Mouse (Mus musculus): ENCODE data around the gene Tcp10b. TPM values are rescaled to one million over a fixed set of nuclear protein-coding genes. Genes with fewer than 3 reads are reported as not detected.

The Tcp10b gene
- polyA plus RNA-seq (2014; fragmentation: Illumina TruSeq; extraction: RNeasy Lipid Tissue Mini Kit (QIAGEN cat#74804); ENCODE audit: low read depth, low replicate concordance) = not detected

GRCm38 (mm10) chr17:13060804-13061203, at the start of gene Tcp10b:
Gene Tcp10b (plus strand): TSS chr17:13061104.

GRCm38 (mm10) chr17:13052124-13052813, 8.6 kb upstream of the Tcp10b start, which contains the start of gene Gpr31b:
Gene Gpr31b (minus strand): TSS chr17:13052296.

GRCm38 (mm10) chr17:13131710-13132109, 70.8 kb downstream of the Tcp10b start, which contains the start of gene Unc93a:
Gene Unc93a (minus strand): TSS chr17:13131810.

Other genes starting within 250 kb of the Tcp10b start
- 1.4 TPM for gene Mas1, start 193.0 kb upstream of the Tcp10b start, polyA plus RNA-seq (2014; fragmentation: Illumina TruSeq; extraction: RNeasy Lipid Tissue Mini Kit (QIAGEN cat#74804); ENCODE audit: low read depth, low replicate concordance)
- gene Mrgprh, start 185.1 kb upstream of the Tcp10b start, polyA plus RNA-seq (2014; fragmentation: Illumina TruSeq; extraction: RNeasy Lipid Tissue Mini Kit (QIAGEN cat#74804); ENCODE audit: low read depth, low replicate concordance) = 7.3 TPM
- 1.6 TPM for gene Pnldc1, start 150.9 kb upstream of the Tcp10b start, polyA plus RNA-seq (2014; fragmentation: Illumina TruSeq; extraction: RNeasy Lipid Tissue Mini Kit (QIAGEN cat#74804); ENCODE audit: low read depth, low replicate concordance)
- gene Tcp1, start 145.4 kb upstream of the Tcp10b start, polyA plus RNA-seq (2014; fragmentation: Illumina TruSeq; extraction: RNeasy Lipid Tissue Mini Kit (QIAGEN cat#74804); ENCODE audit: low read depth, low replicate concordance) = 166 TPM
- gene Mrpl18, start 144.8 kb upstream of the Tcp10b start, polyA plus RNA-seq (2014; fragmentation: Illumina TruSeq; extraction: RNeasy Lipid Tissue Mini Kit (QIAGEN cat#74804); ENCODE audit: low read depth, low replicate concordance) = 171 TPM
- 0.52 TPM for gene Acat3, start 120.5 kb upstream of the Tcp10b start, polyA plus RNA-seq (2014; fragmentation: Illumina TruSeq; extraction: RNeasy Lipid Tissue Mini Kit (QIAGEN cat#74804); ENCODE audit: low read depth, low replicate concordance)
- 6.1 TPM for gene Acat2, start 100.4 kb upstream of the Tcp10b start, polyA plus RNA-seq (2014; fragmentation: Illumina TruSeq; extraction: RNeasy Lipid Tissue Mini Kit (QIAGEN cat#74804); ENCODE audit: low read depth, low replicate concordance)
- 43.6 TPM for gene Wtap, start 66.9 kb upstream of the Tcp10b start, polyA plus RNA-seq (2014; fragmentation: Illumina TruSeq; extraction: RNeasy Lipid Tissue Mini Kit (QIAGEN cat#74804); ENCODE audit: low read depth, low replicate concordance)
- 703 TPM for gene Sod2, start 54.3 kb upstream of the Tcp10b start, polyA plus RNA-seq (2014; fragmentation: Illumina TruSeq; extraction: RNeasy Lipid Tissue Mini Kit (QIAGEN cat#74804); ENCODE audit: low read depth, low replicate concordance)
- not detected for gene Gpr31b, start 8.8 kb upstream of the Tcp10b start, polyA plus RNA-seq (2014; fragmentation: Illumina TruSeq; extraction: RNeasy Lipid Tissue Mini Kit (QIAGEN cat#74804); ENCODE audit: low read depth, low replicate concordance)
- not detected for gene Unc93a, start 70.7 kb downstream of the Tcp10b start, polyA plus RNA-seq (2014; fragmentation: Illumina TruSeq; extraction: RNeasy Lipid Tissue Mini Kit (QIAGEN cat#74804); ENCODE audit: low read depth, low replicate concordance)
- not detected for gene Smok2a, start 160.1 kb downstream of the Tcp10b start, polyA plus RNA-seq (2014; fragmentation: Illumina TruSeq; extraction: RNeasy Lipid Tissue Mini Kit (QIAGEN cat#74804); ENCODE audit: low read depth, low replicate concordance)
- gene Smok2b, start 169.2 kb downstream of the Tcp10b start, polyA plus RNA-seq (2014; fragmentation: Illumina TruSeq; extraction: RNeasy Lipid Tissue Mini Kit (QIAGEN cat#74804); ENCODE audit: low read depth, low replicate concordance) = not detected